Mouse (Mus musculus): Measurements from ENCODE around the gene Kat6b. TPM values are rescaled to one million over a fixed set of nuclear protein-coding genes. Genes with fewer than 3 reads are reported as not detected.

Gene Kat6b
- total and polyA plus RNA-seq, 3 experiments: 2.3 to 10.9 (median 8.0) TPM

GRCm38 (mm10) chr14:21592985-21593750 lies 111.9 kb downstream of the Kat6b start:
- peaks cover 0 to 6% of the 10 kb centered on the region in 2 experiments for H3K36me3 ChIP-seq (replicated peaks in 1 of 2; ENCODE audit: control insufficient read depth in 1 of 2, insufficient read depth in 1 of 2, low read length in 1 of 2)
- DNase-seq (ENCODE audit: extremely low read depth): no peak
- no peaks in the 10 kb centered on the region for H3K79me2 ChIP-seq (replicated peaks; ENCODE audit: control insufficient read depth, extremely low read depth, insufficient read depth, poor library complexity, severe bottlenecking)
- no peak overlapping the region for H3K4me2 ChIP-seq (ENCODE audit: insufficient read depth, low read depth, poor library complexity, severe bottlenecking)
- H3K27ac ChIP-seq (ENCODE audit: insufficient read depth, low read depth): no peak overlapping the region
- TF ChIP-seq ZNF384 (IDR thresholded peaks at IDR 0.05; ENCODE audit: low read depth, low read length) (no peak), MAFK (IDR thresholded peaks at IDR 0.05; ENCODE audit: insufficient replicate concordance, low read length) (no peak), USF2 (conservative IDR thresholded peaks at IDR 0.05; ENCODE audit: low read depth, low read length) (no peak), TCF12 (IDR thresholded peaks at IDR 0.05; ENCODE audit: low read depth, low read length) (no peak), TBP (conservative IDR thresholded peaks at IDR 0.05; ENCODE audit: low read depth, low read length) (no peak), POLR2A (IDR thresholded peaks at IDR 0.05; ENCODE audit: low read depth, low read length) (no peak), ZKSCAN1 (IDR thresholded peaks at IDR 0.05; ENCODE audit: borderline replicate concordance, low read depth, low read length) (no peak), MXI1 (IDR thresholded peaks at IDR 0.05; ENCODE audit: low read depth, low read length) (no peak), CHD1 (IDR thresholded peaks at IDR 0.05; ENCODE audit: low read depth, low read length) (no peak), GABPA (IDR thresholded peaks at IDR 0.05; ENCODE audit: insufficient replicate concordance, low read depth, low read length) (no peak), E2F4 (IDR thresholded peaks at IDR 0.05; ENCODE audit: insufficient replicate concordance, low read depth, low read length) (no peak), ELF1 (IDR thresholded peaks at IDR 0.05; ENCODE audit: low read depth, low read length) (no peak)
- H3K4me3 ChIP-seq (replicated peaks in 1 of 3; ENCODE audit: low read depth in 2 of 3, low read length in 2 of 3, poor library complexity in 1 of 3): no peak overlapping the region
- no peaks in the 10 kb centered on the region for H3K27me3 ChIP-seq (replicated peaks)
- peaks cover 3% of the 10 kb centered on the region for H3K9me3 ChIP-seq (replicated peaks; ENCODE audit: low read length)
- H3K4me1 ChIP-seq (ENCODE audit: control insufficient read depth in 1 of 2, insufficient read depth in 2 of 2): no peaks in the 10 kb centered on the region
- dilution Hi-C loops (cut with MboI; ENCODE audit: extremely low pct_ligation_motif_present, extremely low pct_unique_long_range_greater_than_20kb, low sequenced_read_pairs): no loop called here
- in situ Hi-C loops (cut with MboI; ENCODE audit: low pct_ligation_motif_present, low pct_unique_long_range_greater_than_20kb, low sequenced_read_pairs): no loop called here
- no peak overlapping the region for H3K9ac ChIP-seq (ENCODE audit: insufficient read depth, low read depth)

DNA sequence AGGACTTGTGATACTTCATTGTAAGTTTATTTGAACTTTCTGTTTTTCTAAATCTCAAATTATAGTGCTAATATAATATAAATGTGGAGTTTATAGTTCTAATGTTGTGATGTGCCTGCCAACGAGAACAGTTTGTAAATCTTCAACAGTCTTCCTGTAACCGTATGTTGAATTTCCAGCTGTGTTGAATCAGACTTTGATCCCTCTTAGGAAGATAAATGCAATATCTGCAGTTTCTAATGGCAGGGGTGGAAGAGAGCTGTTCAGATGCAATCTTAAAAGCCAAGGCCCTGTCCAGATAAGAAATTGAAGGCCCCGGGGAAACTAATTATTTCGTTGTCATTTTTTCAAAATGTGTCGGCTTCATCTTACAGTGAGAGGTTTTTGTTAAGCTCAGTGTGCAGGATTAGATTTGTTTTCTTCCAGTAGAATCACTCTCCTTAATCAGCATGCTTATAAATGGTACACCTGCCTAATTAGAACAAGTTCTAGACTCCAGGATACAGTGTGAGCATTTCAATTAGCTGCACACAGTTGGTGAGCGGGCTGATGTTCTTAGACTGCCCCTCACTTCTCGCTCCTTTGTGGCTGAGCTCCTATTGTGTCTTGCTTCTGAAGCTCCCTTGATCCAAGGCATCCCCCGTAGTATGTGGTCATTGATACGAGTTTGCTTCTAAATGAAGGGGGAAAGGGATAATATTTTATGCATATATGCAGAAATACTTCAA lies 118.4 kb downstream of the Kat6b start:
- H3K79me2 ChIP-seq (replicated peaks; ENCODE audit: control insufficient read depth, extremely low read depth, insufficient read depth, poor library complexity, severe bottlenecking): no peaks in the 10 kb centered on the region
- H3K4me1 ChIP-seq (ENCODE audit: control insufficient read depth in 1 of 2, insufficient read depth in 2 of 2): no peaks in the 10 kb centered on the region
- no peak overlapping the region for H3K27ac ChIP-seq (ENCODE audit: insufficient read depth, low read depth)
- no peak overlapping the region for H3K4me2 ChIP-seq (ENCODE audit: insufficient read depth, low read depth, poor library complexity, severe bottlenecking)
- no peak overlapping the region for H3K9ac ChIP-seq (ENCODE audit: insufficient read depth, low read depth)
- TF ChIP-seq POLR2AphosphoS2 (IDR thresholded peaks at IDR 0.05; ENCODE audit: low read depth, low read length): no peak
- no peak for TF ChIP-seq MXI1 (IDR thresholded peaks at IDR 0.05; ENCODE audit: low read depth, low read length)
- no peak for TF ChIP-seq SIN3A (IDR thresholded peaks at IDR 0.05; ENCODE audit: low read length)
- no peak for TF ChIP-seq NRF1 (IDR thresholded peaks at IDR 0.05; ENCODE audit: low read depth, low read length)
- no peak for TF ChIP-seq ZMIZ1 (IDR thresholded peaks at IDR 0.05; ENCODE audit: low read depth, low read length)
- TF ChIP-seq CHD2 (IDR thresholded peaks at IDR 0.05; ENCODE audit: low read length): no peak
- TF ChIP-seq USF2 (conservative IDR thresholded peaks at IDR 0.05; ENCODE audit: low read depth, low read length): no peak
- TF ChIP-seq TBP (conservative IDR thresholded peaks at IDR 0.05; ENCODE audit: low read depth, low read length): no peak
- no peak for TF ChIP-seq PAX5 (IDR thresholded peaks at IDR 0.05; ENCODE audit: low read length)
- no peak for TF ChIP-seq ZNF384 (IDR thresholded peaks at IDR 0.05; ENCODE audit: low read depth, low read length)
- TF ChIP-seq MAX (IDR thresholded peaks at IDR 0.05; ENCODE audit: low read length): no peak
- TF ChIP-seq CHD1 (IDR thresholded peaks at IDR 0.05; ENCODE audit: low read depth, low read length): no peak
- TF ChIP-seq HCFC1 (IDR thresholded peaks at IDR 0.05; ENCODE audit: low read depth, low read length): no peak
- TF ChIP-seq UBTF (IDR thresholded peaks at IDR 0.05; ENCODE audit: low read depth, low read length): no peak
- TF ChIP-seq SMC3 (IDR thresholded peaks at IDR 0.05; ENCODE audit: low read depth, low read length): no peak
- H3K27me3 ChIP-seq (replicated peaks): no peaks in the 10 kb centered on the region
- in situ Hi-C loops (cut with MboI; ENCODE audit: low pct_ligation_motif_present, low pct_unique_long_range_greater_than_20kb, low sequenced_read_pairs) (loop anchor here (10.0 kb wide), 2 partner anchors 65 to 455 kb away; no protein-coding TSS in a partner anchor), dilution Hi-C loops (cut with MboI; ENCODE audit: extremely low pct_ligation_motif_present, extremely low pct_unique_long_range_greater_than_20kb, low sequenced_read_pairs) (no loop called here)
- H3K9me3 ChIP-seq (replicated peaks; ENCODE audit: low read length): peaks cover 2% of the 10 kb centered on the region
- H3K36me3 ChIP-seq (replicated peaks in 1 of 2; ENCODE audit: control insufficient read depth in 1 of 2, insufficient read depth in 1 of 2, low read length in 1 of 2): peaks cover 0 to 4% of the 10 kb centered on the region in 2 experiments
- DNase-seq (ENCODE audit: extremely low read depth): no peak
- no peak overlapping the region for H3K4me3 ChIP-seq (replicated peaks in 1 of 3; ENCODE audit: low read depth in 2 of 3, low read length in 2 of 3, poor library complexity in 1 of 3)

Data from CH12.LX (cell line).